Mouse (Mus musculus) brain, embryonic 14.5 days (tissue): Measurements from ENCODE around the gene Stk24.

Source experiments
- CTCF ChIP-seq: fragments of 200-500 bp; IDR thresholded peaks from 2 replicates; pipeline ENCODE4 v1.5.1; 2012; ENCODE audit warnings: inconsistent platforms, mild to moderate bottlenecking, moderate library complexity, borderline replicate concordance; ENCODE audit not compliant: insufficient read depth, insufficient read length; ENCODE audit errors: extremely low read depth
- POLR2A ChIP-seq: fragments of 200-500 bp; IDR thresholded peaks from 2 replicates; pipeline ENCODE4 v1.6.1; 2012; ENCODE audit warnings: mild to moderate bottlenecking, inconsistent platforms, borderline replicate concordance; ENCODE audit not compliant: poor library complexity, insufficient read depth, insufficient read length, severe bottlenecking; ENCODE audit errors: extremely low read depth

DNA sequence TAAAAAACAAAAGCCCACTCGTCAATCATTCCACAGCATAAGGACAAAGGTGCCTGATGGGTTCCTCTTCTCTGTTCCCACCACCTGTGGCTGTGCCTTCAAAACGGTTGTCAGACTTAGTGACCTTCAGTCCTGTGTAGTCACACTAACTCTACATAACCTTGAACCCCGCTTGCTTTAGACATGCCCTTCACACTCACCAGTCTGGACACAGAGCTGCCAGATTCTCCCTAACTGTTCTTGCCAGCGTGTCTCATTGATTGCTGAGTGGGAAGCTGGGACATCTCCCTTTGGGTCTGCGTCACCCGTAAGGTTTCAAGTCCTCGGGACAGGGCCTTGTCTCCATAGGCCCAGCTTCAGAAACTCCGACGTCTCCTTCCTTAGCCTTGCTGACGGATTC, 127.3 kb downstream of the Stk24 start:
- no peak for TF ChIP-seq CTCF
- TF ChIP-seq POLR2A = no peak
